Mouse (Mus musculus): ENCODE measurements around the gene Jak1. TPM values are rescaled to one million over a fixed set of nuclear protein-coding genes. Genes with fewer than 3 reads are reported as not detected.

Jak1 gene
- polyA plus RNA-seq, 1 experiment from 2014 or later = 61.8 TPM

DNA sequence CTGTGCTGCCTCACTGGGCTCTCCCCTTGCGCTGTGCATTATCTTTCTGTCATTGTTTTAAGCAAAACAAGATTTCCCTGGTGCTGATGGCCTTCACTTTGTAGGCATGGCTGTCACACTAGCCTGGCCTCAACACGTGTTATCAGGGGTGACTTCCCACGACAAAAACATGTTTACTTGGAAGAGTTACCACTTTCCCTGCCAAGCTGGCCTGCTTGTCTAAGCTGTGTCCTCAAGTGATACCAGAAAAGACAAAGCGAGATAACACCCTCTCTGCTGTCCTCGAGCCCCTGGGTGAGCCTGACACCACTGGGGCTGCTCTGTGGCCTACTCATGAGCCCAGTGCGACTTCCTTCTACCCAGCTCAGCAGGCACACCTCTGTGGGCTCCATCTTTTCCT lies 89.0 kb downstream of the Jak1 start:
- H3K36me3 ChIP-seq (replicated peaks; ENCODE audit: control insufficient read depth, insufficient read depth, low read depth, low read length) = no peaks in the 10 kb centered on the region
- ATAC-seq (replicated peaks; ENCODE audit: insufficient number of reproducible peaks, low FRiP score, low TSS enrichment, low read depth) (no peak), DNase-seq (ENCODE audit: low spot score) (no peak)
- no peak overlapping the region for H3K4me2 ChIP-seq (ENCODE audit: low read depth, low read length)
- H3K27me3 ChIP-seq (ENCODE audit: control insufficient read depth, insufficient read depth, low read length) = no peaks in the 10 kb centered on the region
- no peak overlapping the region for H3K9ac ChIP-seq (replicated peaks; ENCODE audit: low read length)
- H3K27ac ChIP-seq (replicated peaks; ENCODE audit: low read depth, low read length) = no peak overlapping the region
- 82% methylated on average over 6 of the region's 6 CpGs for WGBS
- no peaks in the 10 kb centered on the region for H3K4me1 ChIP-seq (ENCODE audit: control insufficient read depth, insufficient read depth, low read length)
- no peak overlapping the region for H3K4me3 ChIP-seq (ENCODE audit: low read depth, low read length)
- H3K9me3 ChIP-seq (replicated peaks; ENCODE audit: control insufficient read depth, low read length) = no peaks in the 10 kb centered on the region

DNA sequence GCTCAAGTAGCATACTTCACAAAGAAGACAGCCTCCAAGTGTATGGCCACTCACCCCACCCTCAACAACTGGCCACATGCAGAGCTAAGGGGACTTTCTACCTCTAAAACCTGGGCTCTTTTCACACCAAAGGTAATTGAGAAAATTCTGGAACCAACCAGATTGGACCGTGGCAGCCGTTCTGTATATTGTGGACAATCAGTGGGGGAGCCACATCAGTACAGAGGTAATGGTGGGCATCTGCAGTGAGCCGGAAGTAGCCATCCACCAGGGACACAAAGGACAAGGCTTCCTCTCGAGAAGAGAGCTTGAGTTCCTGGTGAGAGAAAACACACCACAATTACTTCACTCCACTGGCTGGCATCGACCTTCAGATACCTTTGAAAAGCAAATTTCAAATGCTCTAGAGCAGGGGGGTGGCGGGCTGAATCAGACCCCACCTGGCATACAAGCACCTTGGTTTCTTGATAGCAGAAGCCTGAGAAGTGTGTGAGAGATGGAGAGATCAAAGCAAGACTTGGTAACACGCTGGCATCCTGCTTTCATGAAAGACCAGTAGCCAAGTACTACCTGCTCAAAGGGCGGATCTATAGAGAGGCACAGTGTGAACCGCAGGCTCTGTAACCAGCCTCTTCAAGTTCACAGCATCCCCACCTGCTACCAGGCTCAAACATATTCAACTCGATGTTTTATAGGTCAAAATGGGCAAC lies 90.0 kb downstream of the Jak1 start:
- 77% methylated on average over 10 of the region's 10 CpGs for WGBS
- no peaks in the 10 kb centered on the region for H3K4me1 ChIP-seq (ENCODE audit: control insufficient read depth, insufficient read depth, low read length)
- no peaks in the 10 kb centered on the region for H3K9me3 ChIP-seq (replicated peaks; ENCODE audit: control insufficient read depth, low read length)
- no peak for DNase-seq (ENCODE audit: low spot score)
- ATAC-seq (replicated peaks; ENCODE audit: insufficient number of reproducible peaks, low FRiP score, low TSS enrichment, low read depth) = no peak
- H3K27ac ChIP-seq (replicated peaks; ENCODE audit: low read depth, low read length) = no peak overlapping the region
- no peak overlapping the region for H3K9ac ChIP-seq (replicated peaks; ENCODE audit: low read length)
- no peak overlapping the region for H3K4me2 ChIP-seq (ENCODE audit: low read depth, low read length)
- H3K4me3 ChIP-seq (ENCODE audit: low read depth, low read length) = no peak overlapping the region
- H3K27me3 ChIP-seq (ENCODE audit: control insufficient read depth, insufficient read depth, low read length) = no peaks in the 10 kb centered on the region
- H3K36me3 ChIP-seq (replicated peaks; ENCODE audit: control insufficient read depth, insufficient read depth, low read depth, low read length) = no peaks in the 10 kb centered on the region

GRCm38 (mm10) chr4:101172738-101173137 lies 92.3 kb downstream of the Jak1 start:
- no peak for DNase-seq (ENCODE audit: low spot score)
- 74% methylated on average over 2 of the region's 2 CpGs for WGBS
- H3K36me3 ChIP-seq (replicated peaks; ENCODE audit: control insufficient read depth, insufficient read depth, low read depth, low read length) = no peaks in the 10 kb centered on the region

GRCm38 (mm10) chr4:101168189-101168778 lies 96.8 kb downstream of the Jak1 start:
- WGBS = 54% methylated on average over 6 of the region's 6 CpGs
- no peaks in the 10 kb centered on the region for H3K36me3 ChIP-seq (replicated peaks; ENCODE audit: control insufficient read depth, insufficient read depth, low read depth, low read length)
- ATAC-seq (replicated peaks; ENCODE audit: insufficient number of reproducible peaks, low FRiP score, low TSS enrichment, low read depth) = no peak
- DNase-seq (ENCODE audit: low spot score) = peak; percentile 57
- no peak overlapping the region for H3K4me2 ChIP-seq (ENCODE audit: low read depth, low read length)
- H3K4me3 ChIP-seq (ENCODE audit: low read depth, low read length) = no peak overlapping the region
- H3K27me3 ChIP-seq (ENCODE audit: control insufficient read depth, insufficient read depth, low read length) = no peaks in the 10 kb centered on the region
- no peaks in the 10 kb centered on the region for H3K4me1 ChIP-seq (ENCODE audit: control insufficient read depth, insufficient read depth, low read length)
- no peak overlapping the region for H3K9ac ChIP-seq (replicated peaks; ENCODE audit: low read length)
- H3K27ac ChIP-seq (replicated peaks; ENCODE audit: low read depth, low read length) = no peak overlapping the region
- no peaks in the 10 kb centered on the region for H3K9me3 ChIP-seq (replicated peaks; ENCODE audit: control insufficient read depth, low read length)

More at GRCm38 (mm10) chr4:101172738-101173137, 92.3 kb downstream of the Jak1 start:
- H3K9me3 ChIP-seq (replicated peaks; ENCODE audit: control insufficient read depth, low read length) = no peaks in the 10 kb centered on the region
- no peak overlapping the region for H3K4me3 ChIP-seq (ENCODE audit: low read depth, low read length)
- no peak overlapping the region for H3K9ac ChIP-seq (replicated peaks; ENCODE audit: low read length)
- no peak overlapping the region for H3K27ac ChIP-seq (replicated peaks; ENCODE audit: low read depth, low read length)
- H3K4me1 ChIP-seq (ENCODE audit: control insufficient read depth, insufficient read depth, low read length) = no peaks in the 10 kb centered on the region
- ATAC-seq (replicated peaks; ENCODE audit: insufficient number of reproducible peaks, low FRiP score, low TSS enrichment, low read depth) = no peak
- H3K27me3 ChIP-seq (ENCODE audit: control insufficient read depth, insufficient read depth, low read length) = no peaks in the 10 kb centered on the region
- H3K4me2 ChIP-seq (ENCODE audit: low read depth, low read length) = no peak overlapping the region

DNA sequence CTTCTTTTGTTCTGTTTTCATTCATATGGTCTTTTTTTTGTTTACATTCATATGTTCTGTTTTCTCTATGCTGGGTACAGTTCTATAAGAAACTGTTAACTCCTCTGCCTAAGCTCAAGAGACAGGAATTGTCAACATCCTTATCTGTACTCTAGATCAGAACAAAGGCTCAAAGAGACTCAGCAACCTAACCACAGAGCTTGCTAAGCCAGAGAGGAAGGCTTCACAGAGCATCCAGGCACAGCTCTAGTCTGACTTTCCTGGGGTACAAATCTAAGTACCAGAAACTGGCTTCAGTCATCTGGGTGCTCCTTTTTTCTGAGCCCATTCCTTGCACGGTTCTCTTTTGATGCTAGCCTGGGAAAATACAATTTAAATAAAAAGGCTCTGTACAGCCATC lies 97.3 kb downstream of the Jak1 start:
- Histone ChIP-seq H3K4me1 (ENCODE audit: control insufficient read depth, insufficient read depth, low read length) (no peaks in the 10 kb centered on the region), H3K4me3 (ENCODE audit: low read depth, low read length) (no peak overlapping the region), H3K36me3 (replicated peaks; ENCODE audit: control insufficient read depth, insufficient read depth, low read depth, low read length) (no peaks in the 10 kb centered on the region), H3K27ac (replicated peaks; ENCODE audit: low read depth, low read length) (no peak overlapping the region), H3K9me3 (replicated peaks; ENCODE audit: control insufficient read depth, low read length) (no peaks in the 10 kb centered on the region), H3K27me3 (ENCODE audit: control insufficient read depth, insufficient read depth, low read length) (no peaks in the 10 kb centered on the region), H3K9ac (replicated peaks; ENCODE audit: low read length) (no peak overlapping the region), H3K4me2 (ENCODE audit: low read depth, low read length) (no peak overlapping the region)
- no peak for DNase-seq (ENCODE audit: low spot score)
- WGBS = 76% methylated on average over 1 of the region's 1 CpGs
- no peak for ATAC-seq (replicated peaks; ENCODE audit: insufficient number of reproducible peaks, low FRiP score, low TSS enrichment, low read depth)

- Histone ChIP-seq H3K9ac (replicated peaks; ENCODE audit: low read length) (no peak overlapping the region), H3K9me3 (replicated peaks; ENCODE audit: control insufficient read depth, low read length) (no peaks in the 10 kb centered on the region), H3K4me3 (ENCODE audit: low read depth, low read length) (no peak overlapping the region), H3K4me1 (ENCODE audit: control insufficient read depth, insufficient read depth, low read length) (no peaks in the 10 kb centered on the region), H3K36me3 (replicated peaks; ENCODE audit: control insufficient read depth, insufficient read depth, low read depth, low read length) (no peaks in the 10 kb centered on the region; the same call in none of the 2 replicates), H3K4me2 (ENCODE audit: low read depth, low read length) (no peak overlapping the region), H3K27me3 (ENCODE audit: control insufficient read depth, insufficient read depth, low read length) (no peaks in the 10 kb centered on the region), H3K27ac (replicated peaks; ENCODE audit: low read depth, low read length) (no peak overlapping the region)
- DNase-seq (ENCODE audit: low spot score) (no peak), ATAC-seq (replicated peaks; ENCODE audit: insufficient number of reproducible peaks, low FRiP score, low TSS enrichment, low read depth) (no peak)
- 88% methylated on average over 4 of the region's 4 CpGs for WGBS
Measured at GRCm38 (mm10) chr4:101165776-101166175, 99.3 kb downstream of the Jak1 start.

GRCm38 (mm10) chr4:101164673-101165072 lies 100.4 kb downstream of the Jak1 start:
- Histone ChIP-seq H3K9me3 (replicated peaks; ENCODE audit: control insufficient read depth, low read length) (no peaks in the 10 kb centered on the region), H3K27ac (replicated peaks; ENCODE audit: low read depth, low read length) (no peak overlapping the region), H3K9ac (replicated peaks; ENCODE audit: low read length) (no peak overlapping the region), H3K4me2 (ENCODE audit: low read depth, low read length) (no peak overlapping the region), H3K36me3 (replicated peaks; ENCODE audit: control insufficient read depth, insufficient read depth, low read depth, low read length) (no peaks in the 10 kb centered on the region; the same call in none of the 2 replicates), H3K4me1 (ENCODE audit: control insufficient read depth, insufficient read depth, low read length) (no peaks in the 10 kb centered on the region), H3K4me3 (ENCODE audit: low read depth, low read length) (no peak overlapping the region), H3K27me3 (ENCODE audit: control insufficient read depth, insufficient read depth, low read length) (no peaks in the 10 kb centered on the region)
- ATAC-seq (replicated peaks; ENCODE audit: insufficient number of reproducible peaks, low FRiP score, low TSS enrichment, low read depth) (no peak), DNase-seq (ENCODE audit: low spot score) (no peak)
- 92% methylated on average over 2 of the region's 2 CpGs for WGBS

- Histone ChIP-seq H3K4me3 (ENCODE audit: low read depth, low read length) (no peak overlapping the region), H3K4me2 (ENCODE audit: low read depth, low read length) (no peak overlapping the region), H3K27me3 (ENCODE audit: control insufficient read depth, insufficient read depth, low read length) (no peaks in the 10 kb centered on the region), H3K27ac (replicated peaks; ENCODE audit: low read depth, low read length) (no peak overlapping the region), H3K9me3 (replicated peaks; ENCODE audit: control insufficient read depth, low read length) (no peaks in the 10 kb centered on the region), H3K36me3 (replicated peaks; ENCODE audit: control insufficient read depth, insufficient read depth, low read depth, low read length) (no peaks in the 10 kb centered on the region; the same call in none of the 2 replicates), H3K9ac (replicated peaks; ENCODE audit: low read length) (no peak overlapping the region), H3K4me1 (ENCODE audit: control insufficient read depth, insufficient read depth, low read length) (no peaks in the 10 kb centered on the region)
- ATAC-seq (replicated peaks; ENCODE audit: insufficient number of reproducible peaks, low FRiP score, low TSS enrichment, low read depth) (no peak), DNase-seq (ENCODE audit: low spot score) (no peak)
- 88% methylated on average over 2 of the region's 2 CpGs for WGBS
Measured at GRCm38 (mm10) chr4:101164189-101164588, 100.9 kb downstream of the Jak1 start.

Data from embryonic facial prominence, embryonic 11.5 days (tissue).